Mouse (Mus musculus): ENCODE data around the gene Itln1. TPM values are rescaled to one million over a fixed set of nuclear protein-coding genes. Genes with fewer than 3 reads are reported as not detected.

Gene Itln1
- not detected in 2 replicates for total RNA-seq (2014; rRNA removed)
- not detected in 2 replicates for polyA plus RNA-seq (2015; fragmentation: Nextera tagmentation; extraction: Ambion mirVana)

GRCm38 (mm10) chr1:171535194-171535593, at the start of gene Itln1:
Gene Itln1 (minus strand): TSS chr1:171535294.
- no peak within 1 kb of the TSS for H3K4me2 ChIP-seq (ENCODE audit: low read depth, low read length)
- no peak within 1 kb of the TSS for H3K4me3 ChIP-seq (ENCODE audit: low read length)
- H3K27ac ChIP-seq = no peak within 1 kb of the TSS
- 88% methylated on average over 1 of the region's 1 CpGs for WGBS
- no peak for ATAC-seq
- no peaks in the 10 kb centered on the region for H3K9me3 ChIP-seq (ENCODE audit: low read length)
- DNase-seq (ENCODE audit: low spot score) = no peak
- no peaks in the 10 kb centered on the region for H3K27me3 ChIP-seq (ENCODE audit: insufficient read depth, low read length)
- no peaks in the 10 kb centered on the region for H3K4me1 ChIP-seq (ENCODE audit: insufficient read depth, low read length)
- H3K9ac ChIP-seq (replicated peaks; ENCODE audit: low read length) = no peak within 1 kb of the TSS
- H3K36me3 ChIP-seq (ENCODE audit: insufficient read depth, low read length) = no peaks in the 10 kb centered on the region
- TF ChIP-seq CTCF (IDR thresholded peaks at IDR 0.05; ENCODE audit: low read depth) = no peak

- Histone ChIP-seq H3K27ac (no peak overlapping the region), H3K9me3 (ENCODE audit: low read length) (no peaks in the 10 kb centered on the region), H3K27me3 (ENCODE audit: insufficient read depth, low read length) (no peaks in the 10 kb centered on the region), H3K9ac (replicated peaks; ENCODE audit: low read length) (no peak overlapping the region), H3K4me2 (ENCODE audit: low read depth, low read length) (no peak overlapping the region), H3K36me3 (ENCODE audit: insufficient read depth, low read length) (no peaks in the 10 kb centered on the region), H3K4me1 (ENCODE audit: insufficient read depth, low read length) (no peaks in the 10 kb centered on the region), H3K4me3 (ENCODE audit: low read length) (no peak overlapping the region)
- DNase-seq (ENCODE audit: low spot score) (no peak), ATAC-seq (no peak)
- WGBS = 79% methylated on average over 2 of the region's 2 CpGs
- TF ChIP-seq CTCF (IDR thresholded peaks at IDR 0.05; ENCODE audit: low read depth) = no peak
Observed at GRCm38 (mm10) chr1:171584584-171584983, 49.5 kb upstream of the Itln1 start.

- Histone ChIP-seq H3K4me2 (ENCODE audit: low read depth, low read length) (no peak overlapping the region), H3K9ac (replicated peaks; ENCODE audit: low read length) (no peak overlapping the region), H3K4me1 (ENCODE audit: insufficient read depth, low read length) (no peaks in the 10 kb centered on the region), H3K36me3 (ENCODE audit: insufficient read depth, low read length) (no peaks in the 10 kb centered on the region), H3K27me3 (ENCODE audit: insufficient read depth, low read length) (no peaks in the 10 kb centered on the region), H3K4me3 (ENCODE audit: low read length) (no peak overlapping the region), H3K9me3 (ENCODE audit: low read length) (no peaks in the 10 kb centered on the region), H3K27ac (no peak overlapping the region)
- DNase-seq (ENCODE audit: low spot score) (no peak), ATAC-seq (no peak)
- TF ChIP-seq CTCF (IDR thresholded peaks at IDR 0.05; ENCODE audit: low read depth) = no peak
- 86% methylated on average over 7 of the region's 7 CpGs for WGBS
Observed at GRCm38 (mm10) chr1:171577168-171577567, 42.1 kb upstream of the Itln1 start.

GRCm38 (mm10) chr1:171568436-171568835, 33.3 kb upstream of the Itln1 start:
- no peak for TF ChIP-seq CTCF (IDR thresholded peaks at IDR 0.05; ENCODE audit: low read depth)
- H3K27ac ChIP-seq = no peak overlapping the region
- no peaks in the 10 kb centered on the region for H3K36me3 ChIP-seq (ENCODE audit: insufficient read depth, low read length)
- no peak overlapping the region for H3K4me2 ChIP-seq (ENCODE audit: low read depth, low read length)
- no peak overlapping the region for H3K9ac ChIP-seq (replicated peaks; ENCODE audit: low read length)
- H3K27me3 ChIP-seq (ENCODE audit: insufficient read depth, low read length) = no peaks in the 10 kb centered on the region
- DNase-seq (ENCODE audit: low spot score) = no peak
- no peaks in the 10 kb centered on the region for H3K9me3 ChIP-seq (ENCODE audit: low read length)
- no peak overlapping the region for H3K4me3 ChIP-seq (ENCODE audit: low read length)
- H3K4me1 ChIP-seq (ENCODE audit: insufficient read depth, low read length) = no peaks in the 10 kb centered on the region
- 65% methylated on average over 2 of the region's 2 CpGs for WGBS
- no peak for ATAC-seq

GRCm38 (mm10) chr1:171566777-171567176, 31.7 kb upstream of the Itln1 start:
- peak; percentile 77 for TF ChIP-seq CTCF (IDR thresholded peaks at IDR 0.05; ENCODE audit: low read depth)
- ATAC-seq (peak; percentile 38; the same call in 1 of the 2 replicates), DNase-seq (ENCODE audit: low spot score) (peak; percentile 74)
- Histone ChIP-seq H3K27me3 (ENCODE audit: insufficient read depth, low read length) (no peaks in the 10 kb centered on the region), H3K4me1 (ENCODE audit: insufficient read depth, low read length) (no peaks in the 10 kb centered on the region), H3K9ac (replicated peaks; ENCODE audit: low read length) (no peak overlapping the region), H3K27ac (no peak overlapping the region), H3K36me3 (ENCODE audit: insufficient read depth, low read length) (no peaks in the 10 kb centered on the region), H3K4me2 (ENCODE audit: low read depth, low read length) (no peak overlapping the region), H3K4me3 (ENCODE audit: low read length) (no peak overlapping the region), H3K9me3 (ENCODE audit: low read length) (no peaks in the 10 kb centered on the region)
- WGBS = 24% methylated on average over 8 of the region's 8 CpGs

GRCm38 (mm10) chr1:171565888-171566287, 30.8 kb upstream of the Itln1 start:
- no peaks in the 10 kb centered on the region for H3K9me3 ChIP-seq (ENCODE audit: low read length)
- no peak overlapping the region for H3K27ac ChIP-seq
- H3K4me2 ChIP-seq (ENCODE audit: low read depth, low read length) = no peak overlapping the region
- H3K36me3 ChIP-seq (ENCODE audit: insufficient read depth, low read length) = no peaks in the 10 kb centered on the region
- no peak overlapping the region for H3K4me3 ChIP-seq (ENCODE audit: low read length)
- DNase-seq (ENCODE audit: low spot score) (no peak), ATAC-seq (no peak)
- H3K27me3 ChIP-seq (ENCODE audit: insufficient read depth, low read length) = no peaks in the 10 kb centered on the region
- TF ChIP-seq CTCF (IDR thresholded peaks at IDR 0.05; ENCODE audit: low read depth) = no peak
- 89% methylated on average over 4 of the region's 4 CpGs for WGBS
- H3K9ac ChIP-seq (replicated peaks; ENCODE audit: low read length) = no peak overlapping the region
- H3K4me1 ChIP-seq (ENCODE audit: insufficient read depth, low read length) = no peaks in the 10 kb centered on the region

- no peak overlapping the region for H3K9ac ChIP-seq (replicated peaks; ENCODE audit: low read length)
- WGBS = 58% methylated on average over 3 of the region's 3 CpGs
- peak; percentile 39; the same call in 1 of the 2 replicates for ATAC-seq
- H3K4me2 ChIP-seq (ENCODE audit: low read depth, low read length) = no peak overlapping the region
- no peaks in the 10 kb centered on the region for H3K4me1 ChIP-seq (ENCODE audit: insufficient read depth, low read length)
- no peaks in the 10 kb centered on the region for H3K9me3 ChIP-seq (ENCODE audit: low read length)
- H3K27ac ChIP-seq = no peak overlapping the region
- no peaks in the 10 kb centered on the region for H3K27me3 ChIP-seq (ENCODE audit: insufficient read depth, low read length)
- peak; percentile 37 for DNase-seq (ENCODE audit: low spot score)
- TF ChIP-seq CTCF (IDR thresholded peaks at IDR 0.05; ENCODE audit: low read depth) = peak; percentile 55
- H3K4me3 ChIP-seq (ENCODE audit: low read length) = no peak overlapping the region
- no peaks in the 10 kb centered on the region for H3K36me3 ChIP-seq (ENCODE audit: insufficient read depth, low read length)
Observed at GRCm38 (mm10) chr1:171564247-171564646, 29.2 kb upstream of the Itln1 start.

All from hindbrain, postnatal 0 days (tissue).